Mouse (Mus musculus): Measurements from ENCODE around the gene Gm40193.
"Not testable (repeated sequence)": the region's sequence is repeated elsewhere in the genome, so short reads cannot be mapped to it uniquely, and the experiment has no call there.

Gene Gm40193

GRCm38 (mm10) chr11:70540928-70541327 is 8.2 kb upstream of the Gm40193 start:
- in situ Hi-C loops (cut with MseI, MboI) = no loop called here

DNA sequence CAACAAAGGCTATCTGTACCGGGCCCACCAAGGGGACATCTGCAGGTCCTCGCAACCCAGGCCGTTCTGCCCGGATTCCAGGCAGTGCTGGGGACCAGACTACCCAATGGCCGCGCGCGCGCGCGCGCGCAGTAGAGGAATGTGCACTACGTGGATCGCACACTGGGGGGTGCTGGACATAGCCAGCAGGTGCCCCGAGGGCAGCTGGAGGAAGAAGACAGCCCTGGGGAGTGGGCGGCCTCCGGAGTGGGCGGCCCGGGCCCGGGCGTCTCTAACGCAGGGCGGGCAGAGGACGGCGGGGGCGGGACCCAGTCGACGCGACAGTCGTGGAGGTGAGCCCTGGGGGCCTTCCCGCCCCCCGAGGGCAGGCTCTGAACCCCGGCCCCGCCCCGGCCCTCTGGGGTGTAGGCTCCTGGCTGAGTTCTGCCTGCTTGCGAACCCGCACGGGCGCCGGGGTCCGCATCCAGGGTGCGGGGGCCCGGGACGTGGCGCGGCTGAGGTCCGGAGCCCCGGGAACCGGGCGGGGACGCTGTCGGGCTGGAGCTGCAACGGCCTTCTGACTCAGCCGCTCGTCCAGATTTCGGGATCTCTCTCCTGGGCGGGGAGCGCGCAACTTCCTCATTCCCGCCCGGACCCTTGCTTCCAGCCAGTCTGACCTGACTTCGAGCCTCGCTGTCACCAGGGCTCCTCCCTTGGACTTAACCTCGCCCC is 7.3 kb upstream of the Gm40193 start, which contains the start of gene Pld2:
Pld2 (plus strand) TSS at position 188 of the 711 bp plus-strand sequence.
- in situ Hi-C loops (cut with MseI, MboI) = loop anchor here (5.0 kb wide), 1 partner anchor 62 kb away; no protein-coding TSS in a partner anchor

DNA sequence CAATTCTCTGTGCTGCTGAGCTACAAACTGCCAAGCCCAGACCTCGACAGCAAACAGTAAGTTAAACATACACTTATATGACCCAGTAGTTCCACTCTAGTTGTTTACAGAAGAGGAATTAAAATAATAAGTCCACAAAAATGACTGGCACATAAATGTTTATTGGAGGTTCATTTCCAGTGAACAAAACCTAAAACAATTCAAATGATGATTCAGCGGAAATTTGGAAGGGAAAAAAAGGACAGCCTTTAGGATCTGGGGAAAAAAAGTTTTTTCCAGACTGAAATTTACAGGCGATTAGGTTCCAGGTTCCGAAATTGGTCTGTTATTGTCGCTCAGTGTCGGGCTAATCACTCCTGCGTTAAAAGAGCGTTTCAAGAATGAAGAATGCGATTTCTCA is 6.7 kb upstream of the Gm40193 start:
- in situ Hi-C loops (cut with MseI, MboI) = loop anchor here (5.0 kb wide), 1 partner anchor 63 kb away; no protein-coding TSS in a partner anchor

GRCm38 (mm10) chr11:70531065-70531464 is 1.7 kb downstream of the Gm40193 start:
- in situ Hi-C loops (cut with MseI, MboI) = not testable (repeated sequence)

DNA sequence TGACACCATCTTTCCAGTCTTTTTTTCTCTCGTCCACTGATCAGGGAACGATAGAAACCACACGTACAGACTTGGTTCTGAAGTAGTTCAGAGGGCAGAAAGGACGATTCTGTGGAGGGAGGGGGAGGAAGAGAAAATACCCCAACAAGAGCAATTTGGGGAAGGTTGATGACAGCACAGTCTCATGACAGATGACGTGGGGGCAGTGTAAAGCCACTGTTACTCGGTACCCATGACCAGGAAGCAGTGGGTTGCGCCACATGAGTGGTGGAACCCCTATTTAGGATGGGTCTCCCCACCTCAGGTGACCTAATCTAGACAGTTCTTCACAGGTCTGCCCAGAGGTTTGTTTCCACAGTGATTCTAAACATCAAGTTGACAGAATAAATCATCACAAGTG is 4.1 kb downstream of the Gm40193 start:
- in situ Hi-C loops (cut with MseI, MboI) = no loop called here

DNA sequence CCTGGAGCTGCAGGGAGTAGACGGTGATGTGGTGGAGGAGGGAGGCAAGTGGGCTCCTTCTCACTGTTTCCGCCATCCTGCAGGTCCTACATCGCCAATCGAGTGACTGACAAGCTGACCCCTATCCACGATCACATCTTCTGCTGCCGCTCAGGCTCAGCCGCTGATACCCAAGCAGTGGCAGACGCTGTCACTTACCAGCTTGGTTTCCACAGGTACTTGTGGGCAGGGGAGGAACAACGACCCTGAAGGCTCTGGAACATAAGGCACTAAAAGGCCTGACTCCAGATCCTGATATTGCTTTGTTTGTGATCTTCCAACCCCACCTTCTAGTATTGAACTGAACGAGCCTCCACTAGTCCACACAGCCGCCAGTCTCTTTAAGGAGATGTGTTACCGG is 6.5 kb downstream of the Gm40193 start:
- in situ Hi-C loops (cut with MseI, MboI) = no loop called here

DNA sequence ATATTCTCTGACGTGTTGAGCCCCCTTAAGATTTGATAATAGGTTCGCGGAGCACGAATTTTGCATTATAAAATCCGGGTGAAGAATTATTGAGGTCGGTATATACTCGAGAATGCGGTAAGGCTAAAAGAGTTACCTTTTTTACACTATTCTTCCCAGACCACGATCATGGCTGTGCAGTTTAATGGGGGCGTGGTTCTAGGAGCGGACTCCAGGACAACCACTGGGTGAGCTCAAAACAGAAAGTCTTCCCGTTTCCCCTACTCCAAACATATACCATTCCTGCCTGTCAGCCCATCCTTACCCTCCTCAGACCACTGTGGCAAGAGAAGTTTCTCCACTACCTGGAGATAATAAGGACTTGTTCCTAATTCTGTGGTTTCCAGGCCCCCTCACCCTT is 7.0 kb downstream of the Gm40193 start:
- in situ Hi-C loops (cut with MseI, MboI) = no loop called here

DNA sequence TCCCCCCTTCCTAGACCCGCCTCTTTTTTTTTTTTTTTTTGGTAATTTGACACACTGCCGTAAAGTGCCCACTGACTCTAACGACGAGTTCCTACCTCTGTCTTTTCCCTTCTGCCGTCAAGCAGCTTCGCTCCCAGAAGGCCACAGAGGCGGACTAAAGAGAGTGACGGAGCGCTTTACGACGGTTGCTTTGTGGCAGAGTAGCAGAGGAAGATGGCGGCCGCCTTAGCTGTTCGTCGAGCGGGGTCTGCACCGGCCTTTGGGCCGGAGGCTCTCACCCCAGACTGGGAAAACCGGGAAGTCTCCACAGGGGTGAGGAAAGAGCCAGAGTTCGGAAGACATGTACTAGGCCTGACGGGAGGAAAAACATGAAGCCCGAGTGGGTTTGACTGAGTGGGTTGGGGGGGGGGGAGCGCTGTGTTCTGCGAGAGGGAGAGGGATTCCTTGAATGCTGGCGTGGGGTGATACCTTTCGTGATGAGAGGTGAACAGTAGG is 7.5 kb downstream of the Gm40193 start, which contains the start of gene Psmb6:
Psmb6 (plus strand) TSS at position 184 of the 495 bp plus-strand sequence.
- in situ Hi-C loops (cut with MseI, MboI) = no loop called here

GRCm38 (mm10) chr11:70524782-70525181 is 8.0 kb downstream of the Gm40193 start:
- in situ Hi-C loops (cut with MseI, MboI) = no loop called here

DNA sequence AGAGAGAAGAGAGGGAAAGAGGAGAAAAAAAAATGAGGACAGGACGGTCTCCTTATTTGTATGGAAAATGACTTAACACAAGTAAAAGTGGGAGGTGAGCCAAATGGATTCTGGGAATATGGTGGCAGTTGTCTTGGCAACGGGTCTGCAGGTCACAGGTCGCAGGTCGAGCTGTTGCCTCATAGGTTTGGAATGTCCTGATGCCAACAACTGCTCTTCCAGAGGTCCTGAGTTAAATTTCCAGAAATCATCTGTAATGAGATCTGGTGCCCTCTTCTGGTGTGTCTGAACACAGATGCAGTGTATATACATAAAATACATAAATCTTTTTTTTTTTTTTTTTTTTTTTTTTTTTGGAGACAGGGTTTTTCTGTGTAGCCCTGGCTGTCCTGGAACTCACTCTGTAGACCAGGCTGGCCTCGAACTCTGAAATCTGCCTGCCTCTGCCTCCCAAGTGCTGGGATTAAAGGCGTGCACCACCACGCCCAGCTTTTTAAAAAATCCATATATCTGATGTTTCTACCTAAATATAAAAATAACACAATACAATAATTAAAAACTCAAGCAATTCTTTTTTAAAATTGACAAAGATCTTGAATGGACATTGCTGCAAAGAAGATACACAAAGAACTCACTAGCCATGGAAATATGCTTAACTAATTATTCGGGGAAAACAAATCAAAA is 9.3 kb downstream of the Gm40193 start:
- in situ Hi-C loops (cut with MseI, MboI) = not testable (repeated sequence)

- in situ Hi-C loops (cut with MseI, MboI) = no loop called here
Measured at GRCm38 (mm10) chr11:70520178-70520769, 12.5 kb downstream of the Gm40193 start.

- in situ Hi-C loops (cut with MseI, MboI) = loop anchor here in 1 of 2 experiments (10.0 kb wide), 1 partner anchor 106 kb away; no protein-coding TSS in a partner anchor
Measured at GRCm38 (mm10) chr11:70518923-70519322, 13.8 kb downstream of the Gm40193 start, which contains the start of gene Gltpd2. Gltpd2 (plus strand) TSS chr11:70519196.

GRCm38 (mm10) chr11:70518436-70518835 is 14.3 kb downstream of the Gm40193 start:
- in situ Hi-C loops (cut with MseI, MboI) = loop anchor here in 1 of 2 experiments (10.0 kb wide), 1 partner anchor 106 kb away; no protein-coding TSS in a partner anchor

DNA sequence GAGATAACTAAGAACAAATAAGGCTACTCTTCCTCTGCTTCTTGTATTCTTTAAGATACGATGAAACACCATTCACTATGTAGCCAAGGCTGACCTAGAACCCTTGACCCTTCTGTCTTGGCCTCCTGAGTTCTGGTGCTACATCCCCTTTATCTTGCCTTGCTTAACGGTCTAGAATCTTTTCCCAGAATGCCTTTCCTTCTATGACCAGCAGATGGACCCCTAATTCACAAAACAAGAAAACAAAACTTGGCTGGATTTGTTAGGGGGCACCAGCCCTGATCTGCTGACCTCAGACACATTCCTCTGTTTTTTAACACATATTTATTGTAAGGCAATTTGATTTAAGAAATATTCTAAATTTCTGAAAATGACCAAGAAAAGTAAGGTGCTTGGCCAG is 16.4 kb downstream of the Gm40193 start:
- in situ Hi-C loops (cut with MseI, MboI) = loop anchor here in 1 of 2 experiments (10.0 kb wide), 1 partner anchor 108 kb away; no protein-coding TSS in a partner anchor

GRCm38 (mm10) chr11:70514288-70514687 is 18.5 kb downstream of the Gm40193 start, which contains the start of gene Vmo1:
Vmo1 (minus strand) TSS chr11:70514616.
- in situ Hi-C loops (cut with MseI, MboI) = loop anchor here in 1 of 2 experiments (10.0 kb wide), 1 partner anchor 111 kb away; no protein-coding TSS in a partner anchor

GRCm38 (mm10) chr11:70513520-70513919 is 19.2 kb downstream of the Gm40193 start:
- in situ Hi-C loops (cut with MseI, MboI) = loop anchor here in 1 of 2 experiments (10.0 kb wide), 1 partner anchor 111 kb away; no protein-coding TSS in a partner anchor

- in situ Hi-C loops (cut with MseI, MboI) = loop anchor here in 1 of 2 experiments (10.0 kb wide), 1 partner anchor 112 kb away; no protein-coding TSS in a partner anchor
Measured at GRCm38 (mm10) chr11:70512709-70513342, 19.9 kb downstream of the Gm40193 start.

- in situ Hi-C loops (cut with MseI, MboI) = loop anchor here in 1 of 2 experiments (10.0 kb wide), 1 partner anchor 113 kb away; no protein-coding TSS in a partner anchor
Measured at GRCm38 (mm10) chr11:70511825-70512224, 20.9 kb downstream of the Gm40193 start.

- in situ Hi-C loops (cut with MseI, MboI) = loop anchor here in 1 of 2 experiments (10.0 kb wide), 1 partner anchor 114 kb away; no protein-coding TSS in a partner anchor
Measured at GRCm38 (mm10) chr11:70511242-70511641, 21.5 kb downstream of the Gm40193 start.

GRCm38 (mm10) chr11:70509753-70510564 is 22.8 kb downstream of the Gm40193 start:
- in situ Hi-C loops (cut with MseI, MboI) = loop anchor here in 1 of 2 experiments (5.0 to 10.0 kb wide), 2 partner anchors 93 to 115 kb away; no protein-coding TSS in a partner anchor

Measured in mouse trophoblast stem cell (cell line).